15 mouse cellular contexts compared by ENCODE assay signal in genomic region chr17:71256068-71256615, GRCm38 (mm10). TPM values are rescaled to one million over a fixed set of nuclear protein-coding genes. Genes with fewer than 3 reads are reported as not detected.
DNase-seq lines count a peak whose midpoint lies in the region; ATAC-seq and TF ChIP-seq lines count a peak whose summit lies in the region.
"Had no signal": no experiment of that assay in that cellular context is flagged by ENCODE, and none has a peak within 500 bp of the region (broad histone marks: within the 10 kb centered on the region; RNA-seq: fewer than 3 reads in every experiment).

No protein-coding gene starts in this region.

- H3K4me1 ChIP-seq in heart, embryonic 10.5 days: peaks cover 85% of the 10 kb centered on the region
- H3K4me1 ChIP-seq in E14TG2a.4 (replicated peaks; ENCODE audit: low read depth, low read length): peaks cover 29% of the 10 kb centered on the region
- peaks cover 45% of the 10 kb centered on the region for H3K4me1 ChIP-seq in heart, embryonic 16.5 days (ENCODE audit: control insufficient read depth, insufficient read depth, low read length)
- H3K4me1 ChIP-seq in liver, embryonic 16.5 days (ENCODE audit: control insufficient read depth, low read depth, low read length): peaks cover 58% of the 10 kb centered on the region

- H3K27ac ChIP-seq in heart, embryonic 10.5 days: peak overlapping the region; percentile 78
- peak overlapping the region; percentile 17; the same call in 1 of the 2 replicates for H3K27ac ChIP-seq in heart, embryonic 16.5 days (ENCODE audit: low read length)
- H3K27ac ChIP-seq in liver, embryonic 16.5 days (ENCODE audit: low read length): peak overlapping the region; percentile 31
- H3K27ac ChIP-seq: kidney, postnatal 0 days; limb, embryonic 13.5 days; stomach, postnatal 0 days had no signal

- no peaks in the 10 kb centered on the region for H3K9me3 ChIP-seq in heart, embryonic 10.5 days
- H3K9me3 ChIP-seq in E14TG2a.4 (ENCODE audit: low read length): no peaks in the 10 kb centered on the region
- H3K9me3 ChIP-seq in heart, embryonic 16.5 days (replicated peaks; ENCODE audit: control insufficient read depth, low read length): no peaks in the 10 kb centered on the region
- H3K9me3 ChIP-seq in liver, embryonic 16.5 days (replicated peaks; ENCODE audit: control insufficient read depth, low read length): no peaks in the 10 kb centered on the region
- H3K9me3 ChIP-seq: limb, embryonic 13.5 days had no signal

- no peak for TF ChIP-seq CTCF in E14TG2a.4 (conservative IDR thresholded peaks at IDR 0.05; ENCODE audit: low read length)

- H3K9ac ChIP-seq in heart, embryonic 16.5 days (ENCODE audit: low read length): no peak overlapping the region
- H3K9ac ChIP-seq in liver, embryonic 16.5 days (ENCODE audit: low read depth, low read length): no peak overlapping the region
- H3K9ac ChIP-seq: limb, embryonic 13.5 days had no signal

- H3K4me3 ChIP-seq in heart, embryonic 10.5 days: no peak overlapping the region
- peak overlapping the region; percentile 59 for H3K4me3 ChIP-seq in E14TG2a.4 (replicated peaks; ENCODE audit: low read length)
- no peak overlapping the region for H3K4me3 ChIP-seq in heart, embryonic 16.5 days (ENCODE audit: low read length)
- H3K4me3 ChIP-seq in liver, embryonic 16.5 days (ENCODE audit: low read depth, low read length): no peak overlapping the region
- H3K4me3 ChIP-seq: limb, embryonic 13.5 days had no signal

- intact Hi-C loops in heart, postnatal 25 days (cut with DNase I): no loop called here

- H3K27me3 ChIP-seq in heart, embryonic 10.5 days (ENCODE audit: insufficient read depth, poor library complexity, severe bottlenecking): no peaks in the 10 kb centered on the region
- no peaks in the 10 kb centered on the region for H3K27me3 ChIP-seq in E14TG2a.4 (ENCODE audit: insufficient read depth, low read length)
- no peaks in the 10 kb centered on the region for H3K27me3 ChIP-seq in heart, embryonic 16.5 days (ENCODE audit: control insufficient read depth, insufficient read depth, low read length)
- no peaks in the 10 kb centered on the region for H3K27me3 ChIP-seq in liver, embryonic 16.5 days (ENCODE audit: control insufficient read depth, insufficient read depth, low read depth, low read length)
- H3K27me3 ChIP-seq: limb, embryonic 13.5 days had no signal

- H3K36me3 ChIP-seq in heart, embryonic 10.5 days: peaks cover 34% of the 10 kb centered on the region
- no peaks in the 10 kb centered on the region for H3K36me3 ChIP-seq in E14TG2a.4 (ENCODE audit: insufficient read depth, low read length)
- H3K36me3 ChIP-seq in heart, embryonic 16.5 days (ENCODE audit: control insufficient read depth, insufficient read depth): no peaks in the 10 kb centered on the region
- H3K36me3 ChIP-seq in liver, embryonic 16.5 days (ENCODE audit: control insufficient read depth, insufficient read depth): peaks cover 16% of the 10 kb centered on the region

- no peak overlapping the region for H3K4me2 ChIP-seq in heart, embryonic 16.5 days (ENCODE audit: low read depth, low read length)
- H3K4me2 ChIP-seq in liver, embryonic 16.5 days (ENCODE audit: low read depth, low read length): no peak overlapping the region
- H3K4me2 ChIP-seq: limb, embryonic 13.5 days had no signal

- ATAC-seq in heart, embryonic 16.5 days (replicated peaks; ENCODE audit: extremely low read depth, insufficient read depth, low FRiP score): no peak
- no peak for ATAC-seq in liver, embryonic 16.5 days (ENCODE audit: low read depth)
- ATAC-seq: forebrain, embryonic 16.5 days; midbrain, embryonic 16.5 days had no signal

- no peak for DNase-seq in heart, embryonic 10.5 days (ENCODE audit: low spot score)
- no peak for DNase-seq in heart, postnatal 25 days (ENCODE audit: low spot score)
- DNase-seq in Muller cell, postnatal 12 days (ENCODE audit: inconsistent ontology term): no peak
- DNase-seq in gastrocnemius, adult 8-10 months (ENCODE audit: low spot score in 2 of 2): no peak
- DNase-seq: adrenal gland, postnatal 14 days; lung, postnatal 4 days; retina, postnatal 1 day had no signal

- WGBS in heart, embryonic 10.5 days: 77% methylated on average over 14 of the region's 14 CpGs
- 80% methylated on average over 14 of the region's 14 CpGs for WGBS in heart, embryonic 16.5 days
- WGBS in liver, embryonic 16.5 days (ENCODE audit: insufficient replicate concordance): 56% methylated on average over 14 of the region's 14 CpGs

RNA-seq across cellular contexts. Expression of gene Emilin2, which starts 55.6 kb away (rescaled TPM):
- 66.9 and 119 TPM in 2 replicates for polyA plus RNA-seq in heart, embryonic 10.5 days (2016; fragmentation: Nextera tagmentation; extraction: Ambion mirVana)
- total RNA-seq in heart, postnatal 25 days (2021): 10 to 100 TPM; 64.3 to 73.1 TPM
- 35.5 and 38.7 TPM in 2 replicates for polyA plus RNA-seq in heart, embryonic 16.5 days (2015; fragmentation: Nextera tagmentation; extraction: Ambion mirVana)
- polyA plus RNA-seq in liver, embryonic 16.5 days (2015; fragmentation: Nextera tagmentation; extraction: Ambion mirVana): 18.5 and 20.0 TPM in 2 replicates
- 1 to 10 TPM; 2.8 to 5.3 (median 3.2) TPM for total RNA-seq in gastrocnemius, adult 8-10 months (2022)

Comparison
In these comparisons a context has a peak if more than half of its experiments do, and no peak if none do; other contexts are left out.
1. H3K27ac ChIP-seq: peak in every context shown above with its lines; median percentile 78 in heart, embryonic 10.5 days; 31 in liver, embryonic 16.5 days; 17 in heart, embryonic 16.5 days.